Mouse (Mus musculus) CH12.LX (cell line): ENCODE data around the gene Krtdap. TPM values are rescaled to one million over a fixed set of nuclear protein-coding genes. Genes with fewer than 3 reads are reported as not detected.

ENCODE experiments used
- DNase-seq: peaks from one replicate; pipeline ENCODE4 v3.0.0-alpha.2; 2013; ENCODE audit errors: extremely low read depth
- H3K27ac ChIP-seq: 2 replicates; pipeline ENCODE4 v1.5.1; 2012; ENCODE audit warnings: low read depth, mild to moderate bottlenecking, control low read depth, moderate library complexity; ENCODE audit not compliant: insufficient read depth
- H3K27me3 ChIP-seq: replicated peaks from 2 replicates; pipeline ENCODE3; 2012; ENCODE audit warnings: inconsistent platforms
- H3K36me3 ChIP-seq, 2 experiments: replicated peaks in 1 of 2; 2 replicates each; pipeline versions ENCODE3 to v1.6.1; 2012; ENCODE audit warnings: inconsistent platforms in 1 of 2, low read length in 1 of 2, mild to moderate bottlenecking in 1 of 2, mixed read lengths in 1 of 2, moderate library complexity in 1 of 2; ENCODE audit not compliant: control insufficient read depth in 1 of 2, insufficient read depth in 1 of 2
- H3K4me1 ChIP-seq, 2 experiments: 2 replicates each; pipeline ENCODE4 v1.6.1; 2012; ENCODE audit warnings: inconsistent platforms in 1 of 2, moderate library complexity in 1 of 2; ENCODE audit not compliant: insufficient read depth in 2 of 2, control insufficient read depth in 1 of 2
- H3K4me2 ChIP-seq: 2 replicates; pipeline ENCODE4 v1.6.1; 2012; ENCODE audit warnings: low read depth, mild to moderate bottlenecking, control low read depth; ENCODE audit not compliant: poor library complexity, insufficient read depth, severe bottlenecking
- H3K4me3 ChIP-seq, 3 experiments: fragments of 150-350 bp in 1 of 3; sonication (generic) in 1 of 3; replicated peaks in 1 of 3; 2 replicates each; pipeline versions ENCODE3 to v1.5.1; 2011 to 2012; ENCODE audit warnings: low read depth in 2 of 3, low read length in 2 of 3, mild to moderate bottlenecking in 2 of 3, moderate library complexity in 2 of 3, control low read depth in 1 of 3, improper control_type of control experiment in 1 of 3, inconsistent platforms in 1 of 3, mixed read lengths in 1 of 3; ENCODE audit not compliant: poor library complexity in 1 of 3
- H3K79me2 ChIP-seq: replicated peaks from 2 replicates; pipeline ENCODE4 v1.6.1; 2012; ENCODE audit warnings: mild to moderate bottlenecking, moderate library complexity; ENCODE audit not compliant: control insufficient read depth, poor library complexity, insufficient read depth, severe bottlenecking; ENCODE audit errors: extremely low read depth
- H3K9ac ChIP-seq: 2 replicates; pipeline ENCODE4 v1.6.1; 2012; ENCODE audit warnings: low read depth, mild to moderate bottlenecking, control low read depth, moderate library complexity; ENCODE audit not compliant: insufficient read depth
- H3K9me3 ChIP-seq: replicated peaks from 2 replicates; pipeline ENCODE3; 2012; ENCODE audit warnings: low read length, inconsistent platforms, mixed read lengths
- BHLHE40 ChIP-seq: IDR thresholded peaks from 2 replicates; pipeline ENCODE4 v1.6.1; 2011; ENCODE audit warnings: mild to moderate bottlenecking, low read depth, low read length, improper control_type of control experiment
- CHD2 ChIP-seq: IDR thresholded peaks from 2 replicates; pipeline ENCODE4 v1.6.1; 2011; ENCODE audit warnings: low read length, improper control_type of control experiment
- E2F4 ChIP-seq: IDR thresholded peaks from 2 replicates; pipeline ENCODE4 v1.6.1; 2011; ENCODE audit warnings: low read depth, low read length, improper control_type of control experiment; ENCODE audit not compliant: insufficient replicate concordance
- ELF1 ChIP-seq: IDR thresholded peaks from 2 replicates; pipeline ENCODE4 v1.6.1; 2014; ENCODE audit warnings: low read depth, mild to moderate bottlenecking, inconsistent platforms, low read length, improper control_type of control experiment
- EP300 ChIP-seq: IDR thresholded peaks from 2 replicates; pipeline ENCODE4 v1.6.1; 2011; ENCODE audit warnings: low read length, improper control_type of control experiment
- ETS1 ChIP-seq: conservative IDR thresholded peaks from 2 replicates; pipeline ENCODE4 v1.6.1; 2012; ENCODE audit warnings: low read depth, mild to moderate bottlenecking, inconsistent platforms, low read length, improper control_type of control experiment, moderate library complexity
- GABPA ChIP-seq: IDR thresholded peaks from 2 replicates; pipeline ENCODE4 v1.6.1; 2012; ENCODE audit warnings: low read depth, low read length, improper control_type of control experiment, inconsistent platforms; ENCODE audit not compliant: insufficient replicate concordance
- HCFC1 ChIP-seq: IDR thresholded peaks from 2 replicates; pipeline ENCODE4 v1.6.1; 2012; ENCODE audit warnings: low read depth, mild to moderate bottlenecking, inconsistent platforms, low read length, improper control_type of control experiment
- IRF4 ChIP-seq: IDR thresholded peaks from 2 replicates; pipeline ENCODE4 v1.6.1; 2014; ENCODE audit warnings: low read depth, mild to moderate bottlenecking, inconsistent platforms, low read length, improper control_type of control experiment
- JUN ChIP-seq: IDR thresholded peaks from 2 replicates; pipeline ENCODE4 v1.6.1; 2011; ENCODE audit warnings: low read depth, mild to moderate bottlenecking, low read length, improper control_type of control experiment, moderate library complexity; ENCODE audit not compliant: insufficient read depth
- JUND ChIP-seq: conservative IDR thresholded peaks from 2 replicates; pipeline ENCODE4 v1.6.1; 2011; ENCODE audit warnings: low read depth, low read length, improper control_type of control experiment
- MAX ChIP-seq: IDR thresholded peaks from 2 replicates; pipeline ENCODE4 v1.6.1; 2011; ENCODE audit warnings: low read length, improper control_type of control experiment
- MEF2A ChIP-seq: IDR thresholded peaks from 2 replicates; pipeline ENCODE4 v1.6.1; 2014; ENCODE audit warnings: low read depth, mild to moderate bottlenecking, inconsistent platforms, low read length, improper control_type of control experiment, borderline replicate concordance
- MXI1 ChIP-seq: IDR thresholded peaks from 2 replicates; pipeline ENCODE4 v1.6.1; 2011; ENCODE audit warnings: mild to moderate bottlenecking, low read depth, low read length, improper control_type of control experiment
- MYC ChIP-seq: IDR thresholded peaks from 2 replicates; pipeline ENCODE4 v1.6.1; 2011; ENCODE audit warnings: low read depth, mild to moderate bottlenecking, improper control_type of control experiment, low read length
- NELFE ChIP-seq: IDR thresholded peaks from 2 replicates; pipeline ENCODE4 v1.6.1; 2011; ENCODE audit warnings: low read depth, low read length, improper control_type of control experiment
- PAX5 ChIP-seq: IDR thresholded peaks from 2 replicates; pipeline ENCODE4 v1.6.1; 2012; ENCODE audit warnings: low read length, inconsistent platforms, mixed read lengths
- RAD21 ChIP-seq: IDR thresholded peaks from 2 replicates; pipeline ENCODE4 v1.6.1; 2011; ENCODE audit warnings: low read depth, mild to moderate bottlenecking, low read length, improper control_type of control experiment, moderate library complexity
- TBP ChIP-seq: conservative IDR thresholded peaks from 2 replicates; pipeline ENCODE4 v1.6.1; 2011; ENCODE audit warnings: low read depth, low read length, improper control_type of control experiment
- USF1 ChIP-seq: IDR thresholded peaks from 2 replicates; pipeline ENCODE4 v1.6.1; 2014; ENCODE audit warnings: low read depth, mild to moderate bottlenecking, inconsistent platforms, low read length, improper control_type of control experiment
- ZKSCAN1 ChIP-seq: IDR thresholded peaks from 2 replicates; pipeline ENCODE4 v1.6.1; 2012; ENCODE audit warnings: low read depth, inconsistent platforms, low read length, improper control_type of control experiment, borderline replicate concordance
- ZMIZ1 ChIP-seq: IDR thresholded peaks from 2 replicates; pipeline ENCODE4 v1.6.1; 2012; ENCODE audit warnings: low read depth, mild to moderate bottlenecking, inconsistent platforms, low read length, improper control_type of control experiment
- dilution Hi-C: fragments of 300-500 bp; cut with MboI; formaldehyde crosslinking; loops from 2 replicates; pipeline ENCODE4 v1.14.3; 2020; ENCODE audit warnings: low sequenced_read_pairs; ENCODE audit not compliant: extremely low pct_unique_long_range_greater_than_20kb, extremely low pct_ligation_motif_present
- in situ Hi-C: fragments of 300-500 bp; cut with MboI; formaldehyde crosslinking; loops from 3 replicates; pipeline ENCODE4 v1.14.3; 2019; ENCODE audit warnings: low sequenced_read_pairs, low pct_ligation_motif_present, low pct_unique_long_range_greater_than_20kb, mixed read lengths
- polyA plus RNA-seq: library from polyadenylated mRNA; unstranded; fragments of >175 nt; gene quantifications from 2 replicates; pipeline ENCODE4 v1.2.1, GENCODE M21; 2012; ENCODE audit warnings: low read depth; ENCODE audit not compliant: insufficient read length
- total RNA-seq, 2 experiments: library from RNA; depleted of rRNA; stranded (reverse); fragments of 300-350 nt in 1 of 2; fragments of >200 nt in 1 of 2; gene quantifications; 2 replicates each; pipeline ENCODE4 v1.2.3; 2012 to 2014

Gene Krtdap
- total and polyA plus RNA-seq, 3 experiments: not detected

GRCm38 (mm10) chr7:30791921-30792320 lies 4.2 kb downstream of the Krtdap start:
- no peak overlapping the region for H3K4me2 ChIP-seq
- H3K4me3 ChIP-seq: no peak overlapping the region
- dilution Hi-C loops: no loop called here

GRCm38 (mm10) chr7:30794921-30795320 lies 7.2 kb downstream of the Krtdap start:
- H3K9me3 ChIP-seq: peaks cover 6% of the 10 kb centered on the region
- no peaks in the 10 kb centered on the region for H3K36me3 ChIP-seq
- no peak overlapping the region for H3K4me2 ChIP-seq
- no peak overlapping the region for H3K27ac ChIP-seq
- peaks cover 0 to 17% of the 10 kb centered on the region in 2 experiments; a peak in 3 of 4 replicates for H3K4me1 ChIP-seq
- no peaks in the 10 kb centered on the region for H3K79me2 ChIP-seq
- dilution Hi-C loops: no loop called here
- TF ChIP-seq TBP (no peak), EP300 (peak; percentile 80), JUND (peak; percentile 90), MEF2A (peak; percentile 38; the same call in 1 of the 2 replicates), MAX (0 out of 2 replicates have a peak, but pooled peaks have one; percentile 31), ELF1 (peak; percentile 34; the same call in 1 of the 2 replicates), NELFE (no peak), MYC (peak; percentile 42; the same call in 1 of the 2 replicates), GABPA (no peak), IRF4 (peak; percentile 55; the same call in 1 of the 2 replicates), RAD21 (no peak), USF1 (no peak), E2F4 (no peak), JUN (peak; percentile 79), ZMIZ1 (no peak), ETS1 (peak; percentile 89), HCFC1 (no peak), BHLHE40 (peak; percentile 26; the same call in 1 of the 2 replicates)
- no peak overlapping the region for H3K4me3 ChIP-seq
- peak; percentile 83 for DNase-seq
- H3K27me3 ChIP-seq: no peaks in the 10 kb centered on the region
- no peak overlapping the region for H3K9ac ChIP-seq
- in situ Hi-C loops: no loop called here

More at GRCm38 (mm10) chr7:30791921-30792320, 4.2 kb downstream of the Krtdap start:
- no peaks in the 10 kb centered on the region for H3K36me3 ChIP-seq
- no peak overlapping the region for H3K27ac ChIP-seq
- TF ChIP-seq PAX5 (no peak), TBP (no peak), ZKSCAN1 (no peak), MXI1 (no peak), CHD2 (0 out of 2 replicates have a peak, but pooled peaks have one; percentile 20)
- DNase-seq: no peak
- no peaks in the 10 kb centered on the region for H3K9me3 ChIP-seq
- no peaks in the 10 kb centered on the region for H3K79me2 ChIP-seq
- H3K9ac ChIP-seq: no peak overlapping the region
- peaks cover 0 to 17% of the 10 kb centered on the region in 2 experiments; a peak in 3 of 4 replicates for H3K4me1 ChIP-seq
- in situ Hi-C loops: no loop called here
- H3K27me3 ChIP-seq: no peaks in the 10 kb centered on the region
